Mouse (Mus musculus): ENCODE data around the gene Bckdha. TPM values are rescaled to one million over a fixed set of nuclear protein-coding genes. Genes with fewer than 3 reads are reported as not detected.

Bckdha gene
- total and polyA plus RNA-seq, 2 experiments from 2014 or later = 55.9 to 57.1 TPM

- 94% methylated on average over 5 of the region's 5 CpGs for WGBS
- no peak overlapping the region for H3K9ac ChIP-seq
- H3K9me3 ChIP-seq (ENCODE audit: low read length) = no peaks in the 10 kb centered on the region
- ATAC-seq (no peak), DNase-seq (no peak)
- no peak for TF ChIP-seq CTCF (IDR thresholded peaks at IDR 0.05; ENCODE audit: low read depth)
- H3K27me3 ChIP-seq (ENCODE audit: insufficient read depth, low read length) = no peaks in the 10 kb centered on the region
- no peak overlapping the region for H3K4me2 ChIP-seq (ENCODE audit: low read depth)
- no peaks in the 10 kb centered on the region for H3K36me3 ChIP-seq (ENCODE audit: insufficient read depth)
- no peak overlapping the region for H3K27ac ChIP-seq (ENCODE audit: low read depth, low read length)
- H3K4me3 ChIP-seq (ENCODE audit: low read depth, low read length) = no peak overlapping the region
- no peaks in the 10 kb centered on the region for H3K4me1 ChIP-seq (ENCODE audit: insufficient read depth)
Measured at GRCm38 (mm10) chr7:25614086-25614485, 44.7 kb downstream of the Bckdha start.

- H3K4me3 ChIP-seq (ENCODE audit: low read depth, low read length) = no peak overlapping the region
- H3K4me1 ChIP-seq (ENCODE audit: insufficient read depth) = no peaks in the 10 kb centered on the region
- no peaks in the 10 kb centered on the region for H3K27me3 ChIP-seq (ENCODE audit: insufficient read depth, low read length)
- ATAC-seq = no peak
- H3K9me3 ChIP-seq (ENCODE audit: low read length) = no peaks in the 10 kb centered on the region
- no peak overlapping the region for H3K27ac ChIP-seq (ENCODE audit: low read depth, low read length)
- no peak overlapping the region for H3K9ac ChIP-seq
- DNase-seq = no peak
- no peaks in the 10 kb centered on the region for H3K36me3 ChIP-seq (ENCODE audit: insufficient read depth)
- H3K4me2 ChIP-seq (ENCODE audit: low read depth) = no peak overlapping the region
- WGBS = 41% methylated on average over 7 of the region's 7 CpGs
- TF ChIP-seq CTCF (IDR thresholded peaks at IDR 0.05; ENCODE audit: low read depth) = no peak
Measured at GRCm38 (mm10) chr7:25611501-25611900, 47.3 kb downstream of the Bckdha start.

GRCm38 (mm10) chr7:25610056-25610455 is 48.7 kb downstream of the Bckdha start:
- H3K9me3 ChIP-seq (ENCODE audit: low read length) = no peaks in the 10 kb centered on the region
- H3K9ac ChIP-seq = no peak overlapping the region
- H3K27me3 ChIP-seq (ENCODE audit: insufficient read depth, low read length) = no peaks in the 10 kb centered on the region
- 35% methylated on average over 6 of the region's 6 CpGs for whole genome bisulfite sequencing
- H3K4me3 ChIP-seq (ENCODE audit: low read depth, low read length) = no peak overlapping the region
- H3K4me2 ChIP-seq (ENCODE audit: low read depth) = no peak overlapping the region
- no peaks in the 10 kb centered on the region for H3K36me3 ChIP-seq (ENCODE audit: insufficient read depth)
- no peak overlapping the region for H3K27ac ChIP-seq (ENCODE audit: low read depth, low read length)
- TF ChIP-seq CTCF (IDR thresholded peaks at IDR 0.05; ENCODE audit: low read depth) = no peak
- ATAC-seq (no peak), DNase-seq (no peak)
- no peaks in the 10 kb centered on the region for H3K4me1 ChIP-seq (ENCODE audit: insufficient read depth)

- no peak overlapping the region for H3K27ac ChIP-seq (ENCODE audit: low read depth, low read length)
Measured at GRCm38 (mm10) chr7:25607196-25607595, 51.6 kb downstream of the Bckdha start.

GRCm38 (mm10) chr7:25606625-25607063 is 52.1 kb downstream of the Bckdha start:
- ATAC-seq (no peak), DNase-seq (no peak)
- no peaks in the 10 kb centered on the region for H3K9me3 ChIP-seq (ENCODE audit: low read length)
- no peak overlapping the region for H3K4me2 ChIP-seq (ENCODE audit: low read depth)
- no peak overlapping the region for H3K4me3 ChIP-seq (ENCODE audit: low read depth, low read length)
- no peak for TF ChIP-seq CTCF (IDR thresholded peaks at IDR 0.05; ENCODE audit: low read depth)
- H3K36me3 ChIP-seq (ENCODE audit: insufficient read depth) = no peaks in the 10 kb centered on the region
- no peaks in the 10 kb centered on the region for H3K27me3 ChIP-seq (ENCODE audit: insufficient read depth, low read length)
- H3K4me1 ChIP-seq (ENCODE audit: insufficient read depth) = no peaks in the 10 kb centered on the region
- WGBS = 81% methylated on average over 4 of the region's 4 CpGs
- no peak overlapping the region for H3K9ac ChIP-seq
- H3K27ac ChIP-seq (ENCODE audit: low read depth, low read length) = no peak overlapping the region

More at GRCm38 (mm10) chr7:25607196-25607595, 51.6 kb downstream of the Bckdha start:
- ATAC-seq (no peak), DNase-seq (no peak)
- Histone ChIP-seq H3K27me3 (ENCODE audit: insufficient read depth, low read length) (no peaks in the 10 kb centered on the region), H3K4me3 (ENCODE audit: low read depth, low read length) (no peak overlapping the region), H3K4me1 (ENCODE audit: insufficient read depth) (no peaks in the 10 kb centered on the region), H3K4me2 (ENCODE audit: low read depth) (no peak overlapping the region), H3K36me3 (ENCODE audit: insufficient read depth) (no peaks in the 10 kb centered on the region), H3K9ac (no peak overlapping the region), H3K9me3 (ENCODE audit: low read length) (no peaks in the 10 kb centered on the region)
- WGBS = 92% methylated on average over 2 of the region's 2 CpGs
- no peak for TF ChIP-seq CTCF (IDR thresholded peaks at IDR 0.05; ENCODE audit: low read depth)

GRCm38 (mm10) chr7:25601346-25601745 is 57.4 kb downstream of the Bckdha start:
- 91% methylated on average over 16 of the region's 16 CpGs for WGBS
- H3K27ac ChIP-seq (ENCODE audit: low read depth, low read length) = no peak overlapping the region

GRCm38 (mm10) chr7:25600666-25601065 is 58.1 kb downstream of the Bckdha start:
- no peaks in the 10 kb centered on the region for H3K9me3 ChIP-seq (ENCODE audit: low read length)
- H3K36me3 ChIP-seq (ENCODE audit: insufficient read depth) = no peaks in the 10 kb centered on the region
- no peak overlapping the region for H3K4me3 ChIP-seq (ENCODE audit: low read depth, low read length)
- ATAC-seq (no peak), DNase-seq (no peak)
- no peaks in the 10 kb centered on the region for H3K4me1 ChIP-seq (ENCODE audit: insufficient read depth)
- TF ChIP-seq CTCF (IDR thresholded peaks at IDR 0.05; ENCODE audit: low read depth) = no peak
- no peak overlapping the region for H3K27ac ChIP-seq (ENCODE audit: low read depth, low read length)
- H3K9ac ChIP-seq = no peak overlapping the region
- 89% methylated on average over 11 of the region's 11 CpGs for WGBS
- H3K27me3 ChIP-seq (ENCODE audit: insufficient read depth, low read length) = no peaks in the 10 kb centered on the region
- H3K4me2 ChIP-seq (ENCODE audit: low read depth) = no peak overlapping the region

More at GRCm38 (mm10) chr7:25601346-25601745, 57.4 kb downstream of the Bckdha start:
- DNase-seq = no peak
- H3K4me2 ChIP-seq (ENCODE audit: low read depth) = no peak overlapping the region
- H3K4me1 ChIP-seq (ENCODE audit: insufficient read depth) = no peaks in the 10 kb centered on the region
- H3K9ac ChIP-seq = no peak overlapping the region
- no peaks in the 10 kb centered on the region for H3K36me3 ChIP-seq (ENCODE audit: insufficient read depth)
- no peaks in the 10 kb centered on the region for H3K27me3 ChIP-seq (ENCODE audit: insufficient read depth, low read length)
- H3K4me3 ChIP-seq (ENCODE audit: low read depth, low read length) = no peak overlapping the region
- H3K9me3 ChIP-seq (ENCODE audit: low read length) = no peaks in the 10 kb centered on the region
- no peak for ATAC-seq
- no peak for TF ChIP-seq CTCF (IDR thresholded peaks at IDR 0.05; ENCODE audit: low read depth)
